Mouse (Mus musculus): ENCODE measurements around the gene Lalba.

- TF ChIP-seq CTCF (conservative IDR thresholded peaks at IDR 0.05; ENCODE audit: low read length), result no peak
- TF ChIP-seq NANOG (IDR thresholded peaks at IDR 0.05; ENCODE audit: borderline replicate concordance, low read length), result no peak
Measured at GRCm38 (mm10) chr15:98521245-98521644, 38.7 kb upstream of the Lalba start.

Measured in E14TG2a.4 (cell line).